Mouse (Mus musculus) hindbrain, embryonic 11.5 days (tissue): ENCODE measurements around the gene Gm4778. TPM values are rescaled to one million over a fixed set of nuclear protein-coding genes. Genes with fewer than 3 reads are reported as not detected.

Experiments used
- polyA plus RNA-seq: library from polyadenylated mRNA; unstranded; fragments of >200 nt; fragmentation: Nextera tagmentation; extraction: Ambion mirVana; gene quantifications from 2 replicates; pipeline ENCODE4 v1.2.1, GENCODE M21; 2014

Gm4778 gene
- polyA plus RNA-seq, 1 experiment from 2014 or later: not detected

Other genes starting within 250 kb of the Gm4778 start
- not detected in 2 replicates for gene Gm9125, start 209.2 kb upstream of the Gm4778 start, polyA plus RNA-seq
- not detected in 2 replicates for gene Gm10697, start 191.4 kb upstream of the Gm4778 start, polyA plus RNA-seq
- not detected in 2 replicates for gene Gm10696, start 85.8 kb upstream of the Gm4778 start, polyA plus RNA-seq
- gene Gm5286, start 67.3 kb upstream of the Gm4778 start, polyA plus RNA-seq: not detected in 2 replicates
- gene Them4, start 46.1 kb downstream of the Gm4778 start, polyA plus RNA-seq: 13.4 and 14.0 TPM in 2 replicates
- 0.11 TPM in 1 of 2 replicates, not detected in the other for gene Them5, start 78.1 kb downstream of the Gm4778 start, polyA plus RNA-seq
- 1.4 and 2.1 TPM in 2 replicates for gene C2cd4d, start 98.4 kb downstream of the Gm4778 start, polyA plus RNA-seq
- 0.08 and 0.21 TPM in 2 replicates for gene Rorc, start 108.8 kb downstream of the Gm4778 start, polyA plus RNA-seq
- 0.22 and 0.32 TPM in 2 replicates for gene Lingo4, start 134.5 kb downstream of the Gm4778 start, polyA plus RNA-seq
- 51.5 and 58.7 TPM in 2 replicates for gene Tdrkh, start 149.2 kb downstream of the Gm4778 start, polyA plus RNA-seq
- gene Mrpl9, start 179.3 kb downstream of the Gm4778 start, polyA plus RNA-seq: 70.5 and 72.1 TPM in 2 replicates
- gene Oaz3, start 179.9 kb downstream of the Gm4778 start, polyA plus RNA-seq: 0.18 and 0.56 TPM in 2 replicates
- gene Celf3, start 214.3 kb downstream of the Gm4778 start, polyA plus RNA-seq: 164 and 210 TPM in 2 replicates
- 15.5 and 19.7 TPM in 2 replicates for gene Riiad1, start 216.3 kb downstream of the Gm4778 start, polyA plus RNA-seq